Mouse (Mus musculus) stomach, postnatal 0 days (tissue): Measurements from ENCODE around the gene Clasp1.

Experiments used
- CTCF ChIP-seq: IDR thresholded peaks from 2 replicates; pipeline ENCODE4 v1.5.1; 2016; ENCODE audit warnings: antibody characterized with exemption, low read depth, mild to moderate bottlenecking, moderate library complexity
- EP300 ChIP-seq: optimal IDR thresholded peaks from 2 replicates; pipeline ENCODE3; 2016; ENCODE audit warnings: antibody characterized with exemption

DNA sequence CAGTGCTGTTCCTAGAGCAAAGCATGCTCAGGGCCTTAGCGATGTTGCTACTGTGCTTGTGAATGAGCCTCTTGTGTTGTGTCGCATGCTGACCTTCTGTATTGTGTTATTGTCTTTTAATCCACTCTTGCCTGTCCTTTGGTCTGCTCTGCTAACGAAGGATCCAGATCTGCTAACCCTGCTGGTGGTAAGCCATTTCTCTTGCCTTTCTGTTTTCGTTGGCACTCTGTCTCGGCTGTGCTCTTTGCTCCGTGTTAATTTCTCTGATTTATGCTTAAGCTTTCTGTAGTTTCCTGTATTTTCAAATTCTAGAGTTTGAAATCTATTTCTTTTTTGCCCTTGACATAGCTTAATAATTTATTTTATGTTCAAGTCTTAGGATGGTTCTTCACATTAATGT, 134.3 kb downstream of the Clasp1 start:
- TF ChIP-seq CTCF, result no peak
- no peak for TF ChIP-seq EP300
